Mouse (Mus musculus): ENCODE measurements around the gene Bst2. TPM values are rescaled to one million over a fixed set of nuclear protein-coding genes. Genes with fewer than 3 reads are reported as not detected.
A peak's percentile ranks its signal among the peaks of the same experiment; 100 is the strongest.

Gene Bst2
- polyA plus RNA-seq, 1 experiment from 2014 or later = 27.0 TPM

DNA sequence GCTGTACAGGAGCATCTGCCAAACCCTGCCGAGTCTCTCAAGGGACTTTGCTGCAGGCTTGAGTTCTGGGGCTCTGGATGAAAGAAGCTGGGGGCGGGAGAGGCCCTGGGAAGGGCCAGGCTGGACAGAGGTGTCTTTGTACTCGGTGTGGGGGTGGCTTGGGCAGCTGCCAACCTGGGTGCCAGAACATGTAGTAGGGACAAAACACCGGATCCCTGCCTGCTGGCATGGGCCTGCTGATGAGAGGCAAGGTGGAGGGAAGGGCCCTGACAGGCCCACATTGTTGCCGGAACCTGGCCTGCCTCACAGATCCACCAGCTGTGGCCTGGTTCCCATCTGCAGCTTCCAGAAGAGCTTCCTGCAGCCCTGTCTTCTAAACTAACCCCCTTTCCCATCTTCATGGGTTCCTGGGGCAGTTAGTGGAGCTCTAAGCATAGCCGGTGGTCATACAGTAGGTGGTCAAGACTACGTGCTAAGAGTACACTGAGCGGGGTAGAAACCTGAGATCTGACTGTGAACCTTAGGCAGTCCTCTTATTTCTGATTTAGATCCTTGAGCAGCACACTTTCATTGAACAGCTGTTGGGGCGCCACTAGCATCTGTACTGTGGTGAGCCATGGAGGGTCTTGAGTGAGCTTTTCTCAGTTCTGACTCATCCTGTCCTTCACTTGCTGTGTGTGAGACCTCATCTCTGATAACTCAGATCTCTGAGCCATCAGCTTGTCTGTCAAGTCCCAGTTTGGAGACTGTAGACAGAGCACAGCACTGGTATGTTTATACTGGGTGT, 35.8 kb upstream of the Bst2 start:
- no peak overlapping the region for H3K4me2 ChIP-seq (ENCODE audit: low read depth, low read length)
- H3K36me3 ChIP-seq (ENCODE audit: control insufficient read depth, insufficient read depth) = no peaks in the 10 kb centered on the region
- H3K4me1 ChIP-seq (ENCODE audit: control insufficient read depth, low read depth, low read length) = peaks cover 13% of the 10 kb centered on the region; the same call in 1 of the 2 replicates
- no peak for ATAC-seq (ENCODE audit: low read depth)
- no peak overlapping the region for H3K4me3 ChIP-seq (ENCODE audit: low read depth, low read length)
- WGBS (ENCODE audit: insufficient replicate concordance) = 69% methylated on average over 9 of the region's 9 CpGs
- H3K27ac ChIP-seq (ENCODE audit: low read length) = no peak overlapping the region
- no peak overlapping the region for H3K9ac ChIP-seq (ENCODE audit: low read depth, low read length)
- peaks cover 14% of the 10 kb centered on the region for H3K27me3 ChIP-seq (ENCODE audit: control insufficient read depth, insufficient read depth, low read depth, low read length)
- no peaks in the 10 kb centered on the region for H3K9me3 ChIP-seq (replicated peaks; ENCODE audit: control insufficient read depth, low read length)

- H3K9ac ChIP-seq (ENCODE audit: low read depth, low read length) = no peak overlapping the region
- H3K36me3 ChIP-seq (ENCODE audit: control insufficient read depth, insufficient read depth) = no peaks in the 10 kb centered on the region
- no peak overlapping the region for H3K4me2 ChIP-seq (ENCODE audit: low read depth, low read length)
- H3K9me3 ChIP-seq (replicated peaks; ENCODE audit: control insufficient read depth, low read length) = no peaks in the 10 kb centered on the region
- H3K27ac ChIP-seq (ENCODE audit: low read length) = no peak overlapping the region
- ATAC-seq (ENCODE audit: low read depth) = no peak
- peaks cover 13% of the 10 kb centered on the region; the same call in 1 of the 2 replicates for H3K4me1 ChIP-seq (ENCODE audit: control insufficient read depth, low read depth, low read length)
- no peak overlapping the region for H3K4me3 ChIP-seq (ENCODE audit: low read depth, low read length)
- peaks cover 14% of the 10 kb centered on the region for H3K27me3 ChIP-seq (ENCODE audit: control insufficient read depth, insufficient read depth, low read depth, low read length)
- WGBS (ENCODE audit: insufficient replicate concordance) = 67% methylated on average over 2 of the region's 2 CpGs
These were observed 34.8 kb upstream of the Bst2 start for GRCm38 (mm10) chr8:71572077-71572476.

DNA sequence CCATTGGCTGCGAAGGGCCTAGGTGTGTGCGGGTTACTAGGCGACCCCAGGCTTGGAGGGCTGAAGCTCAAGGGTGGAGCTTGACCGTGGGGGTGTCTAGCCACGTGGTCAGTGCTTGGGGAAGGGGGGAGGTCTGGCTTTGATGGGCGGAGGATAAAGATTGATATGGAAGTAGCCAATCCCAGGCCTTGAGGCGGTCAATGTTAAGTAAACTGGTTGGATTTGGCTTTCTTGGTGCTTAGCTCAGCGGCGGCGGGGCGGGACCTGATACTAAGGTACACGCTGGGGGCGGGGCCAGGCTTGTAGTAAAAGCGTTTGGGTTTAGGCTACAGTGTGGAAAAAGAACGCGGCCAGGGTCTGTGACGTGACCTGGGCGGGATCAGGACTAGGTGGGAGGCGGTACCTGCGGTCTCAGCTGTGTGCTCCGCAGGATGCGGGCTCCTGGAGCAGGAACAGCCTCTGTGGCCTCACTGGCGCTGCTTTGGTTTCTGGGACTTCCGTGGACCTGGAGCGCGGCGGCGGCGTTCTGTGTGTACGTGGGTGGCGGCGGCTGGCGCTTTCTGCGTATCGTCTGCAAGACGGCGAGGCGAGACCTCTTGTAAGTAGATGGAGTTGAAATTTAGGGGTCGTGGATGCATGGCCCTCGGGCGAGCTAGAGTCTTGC, 33.2 kb upstream of the Bst2 start:
- peak; percentile 78 for ATAC-seq (ENCODE audit: low read depth)
- Histone ChIP-seq H3K27me3 (ENCODE audit: control insufficient read depth, insufficient read depth, low read depth, low read length) (peaks cover 14% of the 10 kb centered on the region), H3K4me1 (ENCODE audit: control insufficient read depth, low read depth, low read length) (peaks cover 13% of the 10 kb centered on the region; the same call in 1 of the 2 replicates), H3K9ac (ENCODE audit: low read depth, low read length) (peak overlapping the region; percentile 27; the same call in 1 of the 2 replicates), H3K36me3 (ENCODE audit: control insufficient read depth, insufficient read depth) (no peaks in the 10 kb centered on the region), H3K4me3 (ENCODE audit: low read depth, low read length) (peak overlapping the region; percentile 58), H3K4me2 (ENCODE audit: low read depth, low read length) (peak overlapping the region; percentile 70), H3K27ac (ENCODE audit: low read length) (no peak overlapping the region), H3K9me3 (replicated peaks; ENCODE audit: control insufficient read depth, low read length) (no peaks in the 10 kb centered on the region)
- WGBS (ENCODE audit: insufficient replicate concordance) = under 1% methylated on average over 41 of the region's 41 CpGs

DNA sequence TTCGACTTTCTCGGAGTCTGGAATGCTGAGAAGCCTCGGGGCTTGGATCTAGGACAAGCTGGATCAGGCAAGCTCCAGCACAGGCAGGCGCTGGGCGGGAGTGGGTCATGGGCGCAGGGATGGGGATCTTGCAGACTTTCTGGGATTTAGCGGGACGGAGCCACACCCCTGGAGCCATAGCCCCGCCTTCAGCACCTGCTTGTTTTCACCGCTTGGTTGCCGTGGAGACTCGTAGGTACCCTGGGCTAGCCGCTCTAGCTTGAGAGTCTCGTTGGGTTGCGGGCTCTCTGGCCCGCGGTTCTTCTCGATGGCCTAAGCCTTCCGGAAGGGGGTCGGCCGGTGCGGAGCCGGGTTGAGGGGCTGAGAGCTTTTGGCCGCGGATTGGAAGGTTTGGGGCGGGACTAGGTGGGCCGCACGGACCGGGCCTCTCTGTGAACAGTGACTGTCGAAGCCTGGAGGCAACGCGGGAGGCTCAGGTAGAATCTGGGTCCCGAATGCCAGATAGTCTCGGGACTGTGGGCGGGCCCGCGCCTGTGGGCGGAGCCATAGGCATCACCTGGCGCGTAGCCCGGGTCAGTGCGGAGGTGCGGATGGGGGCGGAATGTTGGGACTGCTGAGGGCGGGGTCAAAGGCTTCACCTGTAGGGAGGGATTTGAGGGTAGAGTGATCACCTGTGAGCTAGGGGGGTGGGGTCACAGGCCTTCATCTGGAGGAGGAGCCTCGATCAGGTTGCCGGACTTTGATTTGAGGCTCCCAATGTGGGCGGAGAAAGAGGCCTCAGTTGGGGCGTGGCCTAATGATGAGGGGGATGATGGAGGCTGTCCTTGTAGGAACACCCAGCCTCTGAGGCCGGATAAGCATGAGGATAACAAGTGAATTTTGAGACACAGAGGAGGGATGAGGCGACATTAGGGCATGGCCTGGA, 32.4 kb upstream of the Bst2 start:
- Histone ChIP-seq H3K9ac (ENCODE audit: low read depth, low read length) (peak overlapping the region; percentile 42; the same call in 1 of the 2 replicates), H3K4me2 (ENCODE audit: low read depth, low read length) (peak overlapping the region; percentile 70), H3K27ac (ENCODE audit: low read length) (no peak overlapping the region), H3K4me3 (ENCODE audit: low read depth, low read length) (peak overlapping the region; percentile 58), H3K36me3 (ENCODE audit: control insufficient read depth, insufficient read depth) (no peaks in the 10 kb centered on the region), H3K9me3 (replicated peaks; ENCODE audit: control insufficient read depth, low read length) (no peaks in the 10 kb centered on the region), H3K27me3 (ENCODE audit: control insufficient read depth, insufficient read depth, low read depth, low read length) (peaks cover 14% of the 10 kb centered on the region), H3K4me1 (ENCODE audit: control insufficient read depth, low read depth, low read length) (peaks cover 13% of the 10 kb centered on the region; the same call in 1 of the 2 replicates)
- peak; percentile 77 for ATAC-seq (ENCODE audit: low read depth)
- WGBS (ENCODE audit: insufficient replicate concordance) = 3% methylated on average over 51 of the region's 51 CpGs

DNA sequence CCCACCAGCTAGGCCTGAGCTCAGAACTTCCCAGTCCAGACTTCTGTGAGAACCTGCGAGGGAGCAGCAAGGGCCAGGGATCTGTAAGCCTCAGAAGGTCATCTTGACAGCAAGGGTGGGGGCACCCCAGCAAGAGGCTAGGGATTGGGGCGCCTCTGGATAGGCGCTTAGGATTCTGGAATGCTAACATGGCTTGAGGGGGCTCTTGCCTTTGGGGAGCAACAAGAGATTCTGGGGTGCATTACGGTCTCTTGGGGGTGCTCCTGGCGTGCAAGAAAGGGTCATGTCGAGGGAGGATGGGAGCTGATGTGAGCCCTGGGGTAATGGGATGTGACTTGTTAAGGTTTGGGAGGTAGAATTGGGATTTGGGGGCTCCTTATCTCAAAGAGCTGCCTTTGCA, 31.7 kb upstream of the Bst2 start:
- H3K4me3 ChIP-seq (ENCODE audit: low read depth, low read length) = peak overlapping the region; percentile 58
- 46% methylated on average over 6 of the region's 6 CpGs for WGBS (ENCODE audit: insufficient replicate concordance)
- H3K27me3 ChIP-seq (ENCODE audit: control insufficient read depth, insufficient read depth, low read depth, low read length) = peaks cover 14% of the 10 kb centered on the region

GRCm38 (mm10) chr8:71568387-71568937, 31.2 kb upstream of the Bst2 start, which contains the start of gene Slc27a1:
Gene Slc27a1, plus strand, starts transcription at chr8:71568882.
- Histone ChIP-seq H3K4me2 (ENCODE audit: low read depth, low read length) (peak within 1 kb of the TSS; percentile 70), H3K27me3 (ENCODE audit: control insufficient read depth, insufficient read depth, low read depth, low read length) (peaks cover 14% of the 10 kb centered on the region), H3K27ac (ENCODE audit: low read length) (no peak within 1 kb of the TSS), H3K9me3 (replicated peaks; ENCODE audit: control insufficient read depth, low read length) (no peaks in the 10 kb centered on the region), H3K9ac (ENCODE audit: low read depth, low read length) (peak within 1 kb of the TSS; percentile 42; the same call in 1 of the 2 replicates), H3K4me3 (ENCODE audit: low read depth, low read length) (peak within 1 kb of the TSS; percentile 58), H3K36me3 (ENCODE audit: control insufficient read depth, insufficient read depth) (no peaks in the 10 kb centered on the region), H3K4me1 (ENCODE audit: control insufficient read depth, low read depth, low read length) (peaks cover 13% of the 10 kb centered on the region; the same call in 1 of the 2 replicates)
- WGBS (ENCODE audit: insufficient replicate concordance) = 27% methylated on average over 13 of the region's 13 CpGs
- no peak for ATAC-seq (ENCODE audit: low read depth)

More for the DNA sequence above, 31.7 kb upstream of the Bst2 start:
- peaks cover 13% of the 10 kb centered on the region; the same call in 1 of the 2 replicates for H3K4me1 ChIP-seq (ENCODE audit: control insufficient read depth, low read depth, low read length)
- ATAC-seq (ENCODE audit: low read depth) = no peak
- H3K9me3 ChIP-seq (replicated peaks; ENCODE audit: control insufficient read depth, low read length) = no peaks in the 10 kb centered on the region
- H3K27ac ChIP-seq (ENCODE audit: low read length) = no peak overlapping the region
- H3K4me2 ChIP-seq (ENCODE audit: low read depth, low read length) = peak overlapping the region; percentile 70; the same call in 1 of the 2 replicates
- H3K36me3 ChIP-seq (ENCODE audit: control insufficient read depth, insufficient read depth) = no peaks in the 10 kb centered on the region
- H3K9ac ChIP-seq (ENCODE audit: low read depth, low read length) = no peak overlapping the region

DNA sequence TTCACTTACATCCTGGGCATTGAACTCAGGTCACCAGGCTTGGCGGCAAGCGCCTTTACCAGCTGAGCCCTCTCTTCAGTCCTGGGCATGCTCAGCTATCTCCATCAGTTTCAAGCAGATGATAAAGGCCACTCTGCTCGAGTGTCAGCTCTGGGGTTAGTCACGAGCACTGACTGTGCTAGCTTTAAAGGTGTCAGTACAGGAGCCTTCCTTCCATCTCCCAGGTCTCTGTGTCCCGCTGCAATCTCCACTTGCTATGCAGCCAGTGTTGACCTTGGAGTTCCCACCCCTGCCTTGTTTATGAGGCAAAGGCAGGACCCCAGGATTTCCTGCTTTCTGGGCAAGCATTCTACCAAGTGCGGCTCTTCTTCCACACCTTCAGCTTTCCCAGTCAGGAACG, 30.3 kb upstream of the Bst2 start:
- Histone ChIP-seq H3K36me3 (ENCODE audit: control insufficient read depth, insufficient read depth) (no peaks in the 10 kb centered on the region), H3K4me2 (ENCODE audit: low read depth, low read length) (no peak overlapping the region), H3K9me3 (replicated peaks; ENCODE audit: control insufficient read depth, low read length) (no peaks in the 10 kb centered on the region), H3K9ac (ENCODE audit: low read depth, low read length) (no peak overlapping the region), H3K27ac (ENCODE audit: low read length) (no peak overlapping the region), H3K27me3 (ENCODE audit: control insufficient read depth, insufficient read depth, low read depth, low read length) (peaks cover 20% of the 10 kb centered on the region), H3K4me1 (ENCODE audit: control insufficient read depth, low read depth, low read length) (peaks cover 17% of the 10 kb centered on the region), H3K4me3 (ENCODE audit: low read depth, low read length) (no peak overlapping the region)
- ATAC-seq (ENCODE audit: low read depth) = no peak
- 60% methylated on average over 7 of the region's 7 CpGs for WGBS (ENCODE audit: insufficient replicate concordance)

DNA sequence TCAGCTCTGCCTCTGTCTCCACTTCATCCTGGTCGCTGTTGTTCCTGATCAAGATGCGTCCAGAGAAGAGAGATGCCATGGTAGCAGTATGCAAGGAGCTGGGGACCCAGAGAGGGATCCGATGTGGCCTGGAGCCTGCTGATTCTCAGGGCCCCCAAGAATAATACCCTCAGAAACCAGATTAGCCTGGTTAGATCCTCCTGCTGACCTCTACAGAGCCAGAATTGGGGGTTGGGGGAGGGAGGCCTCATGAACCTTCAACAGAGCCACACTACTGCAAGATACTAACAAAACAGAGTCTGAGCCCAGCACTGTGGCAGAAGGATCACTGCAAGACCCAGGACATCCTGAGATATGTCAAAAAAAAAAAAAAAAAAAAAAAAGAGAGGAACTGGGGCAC, 29.2 kb upstream of the Bst2 start, which contains the start of gene Nxnl1:
TSS of gene Nxnl1 (minus strand) at position 101 of the 400 bp plus-strand sequence.
- H3K4me2 ChIP-seq (ENCODE audit: low read depth, low read length) = no peak within 1 kb of the TSS
- no peak within 1 kb of the TSS for H3K9ac ChIP-seq (ENCODE audit: low read depth, low read length)
- 65% methylated on average over 3 of the region's 3 CpGs for WGBS (ENCODE audit: insufficient replicate concordance)

More for the DNA sequence above, 29.2 kb upstream of the Bst2 start, which contains the start of gene Nxnl1:
- ATAC-seq (ENCODE audit: low read depth) = no peak
- Histone ChIP-seq H3K27me3 (ENCODE audit: control insufficient read depth, insufficient read depth, low read depth, low read length) (peaks cover 30% of the 10 kb centered on the region), H3K27ac (ENCODE audit: low read length) (no peak within 1 kb of the TSS), H3K9me3 (replicated peaks; ENCODE audit: control insufficient read depth, low read length) (no peaks in the 10 kb centered on the region), H3K36me3 (ENCODE audit: control insufficient read depth, insufficient read depth) (no peaks in the 10 kb centered on the region), H3K4me3 (ENCODE audit: low read depth, low read length) (no peak within 1 kb of the TSS), H3K4me1 (ENCODE audit: control insufficient read depth, low read depth, low read length) (peaks cover 19% of the 10 kb centered on the region)
